Mouse (Mus musculus): Measurements from ENCODE around the gene Impdh1. TPM values are rescaled to one million over a fixed set of nuclear protein-coding genes. Genes with fewer than 3 reads are reported as not detected.
"Not testable (repeated sequence)": the region's sequence is repeated elsewhere in the genome, so short reads cannot be mapped to it uniquely, and the experiment has no call there.

Gene Impdh1
- polyA plus RNA-seq, 1 experiment from 2014 or later = 28.0 TPM

DNA sequence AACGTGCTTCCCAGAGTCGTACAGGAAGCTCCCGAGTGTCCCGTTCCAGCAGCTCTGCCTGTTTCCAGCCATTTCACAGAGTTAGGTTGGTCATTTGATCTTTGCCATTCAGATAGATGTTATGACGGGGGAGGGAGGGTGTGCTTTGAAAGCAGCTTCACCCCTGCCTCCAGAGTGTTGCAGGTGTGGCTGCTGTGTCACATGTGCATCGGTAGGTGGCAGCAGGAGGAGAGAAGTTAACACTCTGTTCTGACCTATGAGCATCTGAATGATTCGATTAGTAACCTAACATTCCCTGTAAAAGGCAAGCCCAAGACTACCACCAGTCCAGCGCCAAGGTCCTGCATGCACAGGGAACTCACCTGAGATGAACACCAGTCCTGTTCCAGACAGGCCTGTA, 18.1 kb upstream of the Impdh1 start:
- DNase-seq (ENCODE audit: low spot score) (peak; percentile 51), ATAC-seq (ENCODE audit: low FRiP score, low TSS enrichment) (peak; percentile 56)
- Histone ChIP-seq H3K9ac (ENCODE audit: low read length) (no peak overlapping the region), H3K9me3 (ENCODE audit: control insufficient read depth, low read length) (no peaks in the 10 kb centered on the region), H3K36me3 (ENCODE audit: control insufficient read depth, insufficient read depth, low read length) (no peaks in the 10 kb centered on the region), H3K4me1 (replicated peaks; ENCODE audit: control insufficient read depth, insufficient read depth) (no peaks in the 10 kb centered on the region), H3K27me3 (ENCODE audit: control insufficient read depth, insufficient read depth, low read length) (no peaks in the 10 kb centered on the region), H3K4me3 (ENCODE audit: low read depth, low read length) (no peak overlapping the region), H3K27ac (replicated peaks) (no peak overlapping the region), H3K4me2 (replicated peaks; ENCODE audit: low read depth) (no peak overlapping the region)
- peak; percentile 79 for TF ChIP-seq CTCF (IDR thresholded peaks at IDR 0.05; ENCODE audit: low read depth)
- no peak for TF ChIP-seq EP300 (optimal IDR thresholded peaks at IDR 0.05)
- 37% methylated on average over 8 of the region's 8 CpGs for WGBS

DNA sequence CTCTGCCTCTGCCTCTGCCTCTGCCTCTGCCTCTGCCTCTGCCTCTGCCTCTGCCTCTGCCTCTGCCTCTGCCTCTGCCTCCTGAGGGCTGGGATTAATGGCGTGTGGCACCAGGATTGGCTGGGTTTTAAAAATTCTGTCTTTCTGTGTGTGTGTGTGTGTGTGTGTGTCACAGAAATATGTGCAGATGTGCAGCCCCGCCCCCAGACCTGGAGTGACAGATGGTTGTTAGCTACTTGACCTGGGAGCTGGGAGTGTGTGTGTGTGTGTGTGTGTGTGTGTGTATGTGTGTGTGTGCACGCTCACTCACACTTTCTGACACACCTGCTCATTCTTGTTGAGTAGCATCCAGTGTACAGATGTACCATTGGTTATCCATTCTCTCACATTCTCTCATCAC, 17.5 kb upstream of the Impdh1 start:
- Histone ChIP-seq H3K27ac (replicated peaks) (no peak overlapping the region), H3K9ac (ENCODE audit: low read length) (no peak overlapping the region), H3K9me3 (ENCODE audit: control insufficient read depth, low read length) (no peaks in the 10 kb centered on the region), H3K36me3 (ENCODE audit: control insufficient read depth, insufficient read depth, low read length) (no peaks in the 10 kb centered on the region), H3K27me3 (ENCODE audit: control insufficient read depth, insufficient read depth, low read length) (no peaks in the 10 kb centered on the region), H3K4me1 (replicated peaks; ENCODE audit: control insufficient read depth, insufficient read depth) (no peaks in the 10 kb centered on the region), H3K4me2 (replicated peaks; ENCODE audit: low read depth) (no peak overlapping the region), H3K4me3 (ENCODE audit: low read depth, low read length) (no peak overlapping the region)
- no peak for ATAC-seq (ENCODE audit: low FRiP score, low TSS enrichment)
- DNase-seq (ENCODE audit: low spot score) = no peak
- 59% methylated on average over 3 of the region's 3 CpGs for WGBS
- TF ChIP-seq EP300 (optimal IDR thresholded peaks at IDR 0.05) (no peak), CTCF (IDR thresholded peaks at IDR 0.05; ENCODE audit: low read depth) (no peak)

DNA sequence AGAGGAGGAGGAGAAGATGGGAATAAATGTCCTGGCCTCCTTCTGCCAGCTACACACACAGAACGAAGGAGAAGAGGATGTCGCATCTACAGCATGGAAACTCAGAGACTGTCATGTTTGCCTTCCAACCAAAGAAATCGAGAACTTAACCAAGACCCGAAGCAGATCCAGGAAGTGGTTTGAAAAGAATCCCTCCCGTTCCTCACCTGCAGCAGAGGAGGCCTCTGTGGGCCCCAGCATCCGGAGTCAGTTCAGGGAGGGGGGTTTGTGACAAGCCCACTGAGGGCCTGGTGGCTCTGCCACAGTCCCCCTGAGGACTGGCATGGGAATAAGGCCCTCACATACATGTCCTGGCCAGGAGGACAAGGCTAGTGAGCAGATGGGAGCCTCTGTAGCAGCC, 16.2 kb upstream of the Impdh1 start:
- Histone ChIP-seq H3K27me3 (ENCODE audit: control insufficient read depth, insufficient read depth, low read length) (no peaks in the 10 kb centered on the region), H3K4me3 (ENCODE audit: low read depth, low read length) (no peak overlapping the region), H3K9me3 (ENCODE audit: control insufficient read depth, low read length) (no peaks in the 10 kb centered on the region), H3K9ac (ENCODE audit: low read length) (no peak overlapping the region), H3K36me3 (ENCODE audit: control insufficient read depth, insufficient read depth, low read length) (no peaks in the 10 kb centered on the region), H3K4me1 (replicated peaks; ENCODE audit: control insufficient read depth, insufficient read depth) (no peaks in the 10 kb centered on the region), H3K4me2 (replicated peaks; ENCODE audit: low read depth) (no peak overlapping the region), H3K27ac (replicated peaks) (no peak overlapping the region)
- TF ChIP-seq EP300 (optimal IDR thresholded peaks at IDR 0.05) (no peak), CTCF (IDR thresholded peaks at IDR 0.05; ENCODE audit: low read depth) (no peak)
- WGBS = 60% methylated on average over 6 of the region's 6 CpGs
- DNase-seq (ENCODE audit: low spot score) (no peak), ATAC-seq (ENCODE audit: low FRiP score, low TSS enrichment) (no peak)

DNA sequence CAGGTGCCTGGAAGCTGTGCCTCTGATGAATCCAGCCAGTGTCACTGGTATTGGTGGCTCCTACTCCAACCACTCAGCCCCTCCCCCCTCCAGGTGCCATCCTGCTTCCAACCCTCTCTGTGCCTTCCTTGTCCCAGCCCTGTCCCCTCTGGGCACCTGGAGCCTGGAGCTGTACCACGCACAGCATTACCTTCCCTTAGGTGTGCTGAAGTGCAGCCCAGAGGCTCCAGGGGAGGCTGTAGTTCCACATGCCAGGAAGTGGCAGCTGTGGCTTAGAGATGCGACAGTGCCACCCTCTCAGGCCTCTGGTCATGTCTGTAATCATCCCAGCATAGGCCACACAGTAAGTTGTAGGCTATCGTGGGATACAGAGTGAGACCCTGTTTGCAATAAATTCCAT, 15.6 kb upstream of the Impdh1 start:
- H3K9me3 ChIP-seq (ENCODE audit: control insufficient read depth, low read length) = no peaks in the 10 kb centered on the region
- no peak overlapping the region for H3K9ac ChIP-seq (ENCODE audit: low read length)
- TF ChIP-seq EP300 (optimal IDR thresholded peaks at IDR 0.05) = no peak
- TF ChIP-seq CTCF (IDR thresholded peaks at IDR 0.05; ENCODE audit: low read depth) = no peak
- no peak overlapping the region for H3K4me2 ChIP-seq (replicated peaks; ENCODE audit: low read depth)
- DNase-seq (ENCODE audit: low spot score) (no peak), ATAC-seq (ENCODE audit: low FRiP score, low TSS enrichment) (no peak)
- H3K27ac ChIP-seq (replicated peaks) = no peak overlapping the region
- H3K27me3 ChIP-seq (ENCODE audit: control insufficient read depth, insufficient read depth, low read length) = no peaks in the 10 kb centered on the region
- no peaks in the 10 kb centered on the region for H3K36me3 ChIP-seq (ENCODE audit: control insufficient read depth, insufficient read depth, low read length)
- no peak overlapping the region for H3K4me3 ChIP-seq (ENCODE audit: low read depth, low read length)
- 62% methylated on average over 3 of the region's 3 CpGs for WGBS
- H3K4me1 ChIP-seq (replicated peaks; ENCODE audit: control insufficient read depth, insufficient read depth) = no peaks in the 10 kb centered on the region

DNA sequence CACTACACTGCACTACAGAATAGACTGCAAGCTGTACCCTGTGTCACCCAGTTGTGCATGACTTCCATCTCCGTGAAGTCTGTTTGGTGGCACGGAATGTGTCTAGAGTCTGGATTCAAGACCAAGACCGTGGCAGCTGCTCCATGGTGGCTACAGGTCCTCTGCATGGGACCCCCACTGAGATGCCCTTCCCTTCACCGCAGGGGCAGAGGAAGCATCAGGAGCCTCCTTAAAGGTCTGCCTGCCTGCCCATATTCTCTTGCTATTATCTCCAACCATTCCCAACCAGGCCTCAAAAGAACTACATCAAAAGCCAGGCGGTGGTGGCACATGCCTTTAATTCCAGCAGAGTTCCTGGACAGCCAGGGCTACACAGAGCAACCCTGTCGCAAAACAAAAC, 14.2 kb upstream of the Impdh1 start:
- Histone ChIP-seq H3K9ac (ENCODE audit: low read length) (no peak overlapping the region), H3K9me3 (ENCODE audit: control insufficient read depth, low read length) (no peaks in the 10 kb centered on the region), H3K4me2 (replicated peaks; ENCODE audit: low read depth) (no peak overlapping the region), H3K36me3 (ENCODE audit: control insufficient read depth, insufficient read depth, low read length) (no peaks in the 10 kb centered on the region), H3K27me3 (ENCODE audit: control insufficient read depth, insufficient read depth, low read length) (no peaks in the 10 kb centered on the region), H3K4me1 (replicated peaks; ENCODE audit: control insufficient read depth, insufficient read depth) (no peaks in the 10 kb centered on the region), H3K4me3 (ENCODE audit: low read depth, low read length) (no peak overlapping the region), H3K27ac (replicated peaks) (no peak overlapping the region)
- TF ChIP-seq EP300 (optimal IDR thresholded peaks at IDR 0.05) (no peak), CTCF (IDR thresholded peaks at IDR 0.05; ENCODE audit: low read depth) (no peak)
- WGBS = 70% methylated on average over 6 of the region's 6 CpGs
- DNase-seq (ENCODE audit: low spot score) = no peak
- no peak for ATAC-seq (ENCODE audit: low FRiP score, low TSS enrichment)

DNA sequence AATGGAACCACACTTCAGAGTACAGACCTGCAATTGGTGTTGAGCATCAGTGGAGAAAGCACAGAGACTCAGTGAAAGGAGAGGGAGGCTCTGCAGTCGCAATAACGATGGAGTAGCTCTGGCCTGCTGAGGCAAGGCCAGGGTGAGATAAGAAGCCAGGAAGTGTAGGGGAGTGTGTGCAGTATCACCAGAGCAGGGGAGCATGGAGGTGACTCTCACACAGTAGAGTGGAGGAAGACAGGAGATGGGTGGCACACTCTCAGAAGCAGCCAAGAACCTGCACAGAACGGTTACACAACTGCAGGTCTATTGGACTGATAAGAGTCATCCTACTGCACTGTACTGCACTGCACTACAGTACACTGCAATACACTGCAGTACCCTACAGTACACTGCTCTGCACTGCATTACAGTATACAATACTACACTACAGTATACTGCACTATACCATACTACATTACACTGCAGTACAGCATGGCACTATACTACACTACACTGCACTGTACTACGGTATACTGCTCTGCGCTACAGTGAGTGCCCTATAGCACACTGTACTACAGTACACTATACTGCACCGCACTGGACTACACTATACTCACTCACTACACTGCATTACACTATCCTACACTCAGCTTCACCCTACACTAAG, 13.2 kb upstream of the Impdh1 start:
- H3K36me3 ChIP-seq (ENCODE audit: control insufficient read depth, insufficient read depth, low read length) = no peaks in the 10 kb centered on the region
- no peak overlapping the region for H3K27ac ChIP-seq (replicated peaks)
- H3K27me3 ChIP-seq (ENCODE audit: control insufficient read depth, insufficient read depth, low read length) = no peaks in the 10 kb centered on the region
- WGBS = 77% methylated on average over 6 of the region's 6 CpGs
- no peak overlapping the region for H3K9ac ChIP-seq (ENCODE audit: low read length)
- no peaks in the 10 kb centered on the region for H3K9me3 ChIP-seq (ENCODE audit: control insufficient read depth, low read length)
- no peak overlapping the region for H3K4me3 ChIP-seq (ENCODE audit: low read depth, low read length)
- H3K4me1 ChIP-seq (replicated peaks; ENCODE audit: control insufficient read depth, insufficient read depth) = no peaks in the 10 kb centered on the region
- no peak overlapping the region for H3K4me2 ChIP-seq (replicated peaks; ENCODE audit: low read depth)
- peak; percentile 40; the same call in 1 of the 2 replicates for ATAC-seq (ENCODE audit: low FRiP score, low TSS enrichment)
- DNase-seq (ENCODE audit: low spot score) = no peak
- TF ChIP-seq EP300 (optimal IDR thresholded peaks at IDR 0.05) = no peak
- TF ChIP-seq CTCF (IDR thresholded peaks at IDR 0.05; ENCODE audit: low read depth) = no peak

DNA sequence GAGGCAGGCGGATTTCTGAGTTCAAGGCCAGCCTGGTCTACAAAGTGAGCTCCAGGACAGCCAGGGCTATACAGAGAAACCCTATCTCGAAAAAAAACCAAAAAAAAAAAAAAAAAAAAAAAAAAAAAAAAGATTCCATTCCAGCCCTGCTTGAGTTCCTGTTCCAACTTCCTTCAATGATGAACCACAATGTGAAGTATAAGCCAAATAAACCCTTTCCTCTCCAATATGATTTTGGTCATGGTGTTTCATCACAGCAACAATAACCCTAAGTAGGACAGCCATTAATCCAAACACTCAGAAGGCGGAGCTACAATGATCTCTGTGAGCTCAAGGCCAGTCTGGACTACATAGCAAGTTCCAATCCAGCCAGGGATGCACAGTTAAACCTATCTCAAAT, 1.6 kb upstream of the Impdh1 start:
- H3K4me1 ChIP-seq (replicated peaks; ENCODE audit: control insufficient read depth, insufficient read depth); H3K27me3 ChIP-seq (ENCODE audit: control insufficient read depth, insufficient read depth, low read length); ATAC-seq (ENCODE audit: low FRiP score, low TSS enrichment); H3K9me3 ChIP-seq (ENCODE audit: control insufficient read depth, low read length); DNase-seq (ENCODE audit: low spot score); H3K4me2 ChIP-seq (replicated peaks; ENCODE audit: low read depth); H3K36me3 ChIP-seq (ENCODE audit: control insufficient read depth, insufficient read depth, low read length); H3K4me3 ChIP-seq (ENCODE audit: low read depth, low read length); H3K9ac ChIP-seq (ENCODE audit: low read length); H3K27ac ChIP-seq (replicated peaks): not testable (repeated sequence)
- WGBS = 95% methylated on average over 1 of the region's 3 CpGs

Measured in stomach, postnatal 0 days (tissue).